In the genomic region with DNA sequence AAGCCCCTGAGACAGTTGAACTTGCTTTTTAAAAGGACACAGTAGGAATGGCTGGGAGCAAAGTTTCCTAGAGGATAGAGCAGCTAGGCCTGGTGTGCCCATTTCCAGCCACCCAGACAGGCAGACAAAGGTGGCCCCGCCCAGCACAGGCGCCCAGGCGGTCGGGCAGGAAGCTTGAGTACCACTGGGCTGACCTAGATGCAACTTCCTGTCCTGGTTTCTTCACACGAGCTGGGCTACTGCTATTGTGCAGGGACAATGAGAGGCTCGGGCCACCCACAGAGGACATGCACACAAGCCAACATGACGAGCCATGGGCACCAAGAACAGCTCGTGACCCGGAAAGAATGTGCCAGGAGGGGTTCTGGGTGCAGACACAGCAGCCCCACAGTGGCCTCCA, we compare ENCODE assay signal across 9 mouse cellular contexts.
DNase-seq lines count a peak whose midpoint lies in the region; ATAC-seq and TF ChIP-seq lines count a peak whose summit lies in the region.
"Had no signal": no experiment of that assay in that cellular context is flagged by ENCODE, and none has a peak within 500 bp of the region (broad histone marks: within the 10 kb centered on the region; RNA-seq: fewer than 3 reads in every experiment).

No protein-coding gene starts in this region.

- no peak for TF ChIP-seq CTCF in layer of hippocampus, adult 2 months (conservative IDR thresholded peaks at IDR 0.05)
- no peak for TF ChIP-seq CTCF in bone marrow, adult 2 months (IDR thresholded peaks at IDR 0.05; ENCODE audit: control insufficient read depth, insufficient read depth, low read length)
- TF ChIP-seq CTCF in intestine, postnatal 0 days (IDR thresholded peaks at IDR 0.05; ENCODE audit: low read depth): no peak

- H3K9ac ChIP-seq in neural tube, embryonic 15.5 days (replicated peaks): no peak overlapping the region
- no peak overlapping the region for H3K9ac ChIP-seq in intestine, postnatal 0 days (ENCODE audit: low read depth, low read length)
- H3K9ac ChIP-seq: limb, embryonic 15.5 days had no signal

- WGBS in bone marrow, adult 2 months: 16% methylated on average over 9 of the region's 9 CpGs
- WGBS in neural tube, embryonic 15.5 days: 32% methylated on average over 9 of the region's 9 CpGs
- WGBS in intestine, postnatal 0 days: 58% methylated on average over 9 of the region's 9 CpGs

- no peaks in the 10 kb centered on the region for H3K27me3 ChIP-seq in neural tube, embryonic 15.5 days (replicated peaks)
- H3K27me3 ChIP-seq in intestine, postnatal 0 days (replicated peaks; ENCODE audit: control insufficient read depth, insufficient read depth, low read length): no peaks in the 10 kb centered on the region
- H3K27me3 ChIP-seq: limb, embryonic 15.5 days had no signal

- no peaks in the 10 kb centered on the region for H3K36me3 ChIP-seq in neural tube, embryonic 15.5 days
- no peaks in the 10 kb centered on the region for H3K36me3 ChIP-seq in intestine, postnatal 0 days (ENCODE audit: control insufficient read depth, insufficient read depth)
- H3K36me3 ChIP-seq: limb, embryonic 15.5 days had no signal

- peaks cover 21% of the 10 kb centered on the region for H3K4me1 ChIP-seq in bone marrow, adult 2 months (ENCODE audit: control insufficient read depth, insufficient read depth, low read length)
- peaks cover 37% of the 10 kb centered on the region for H3K4me1 ChIP-seq in neural tube, embryonic 15.5 days
- H3K4me1 ChIP-seq in intestine, postnatal 0 days (replicated peaks; ENCODE audit: control insufficient read depth, insufficient read depth, low read length): no peaks in the 10 kb centered on the region

- H3K4me3 ChIP-seq in layer of hippocampus, adult 2 months: no peak overlapping the region
- no peak overlapping the region for H3K4me3 ChIP-seq in bone marrow, adult 2 months (replicated peaks; ENCODE audit: control insufficient read depth, low read depth, low read length)
- H3K4me3 ChIP-seq in neural tube, embryonic 15.5 days (replicated peaks): no peak overlapping the region
- no peak overlapping the region for H3K4me3 ChIP-seq in intestine, postnatal 0 days (ENCODE audit: low read depth, low read length)
- H3K4me3 ChIP-seq: limb, embryonic 15.5 days had no signal

- no peak for ATAC-seq in neural tube, embryonic 15.5 days (ENCODE audit: low FRiP score)
- no peak for ATAC-seq in intestine, postnatal 0 days

- 0 out of 2 replicates have a peak, but pooled peaks have one; percentile 23 for TF ChIP-seq POLR2A in bone marrow, adult 2 months (IDR thresholded peaks at IDR 0.05; ENCODE audit: borderline replicate concordance, control insufficient read depth, low read depth, low read length)

- no peaks in the 10 kb centered on the region for H3K9me3 ChIP-seq in neural tube, embryonic 15.5 days (replicated peaks)
- H3K9me3 ChIP-seq in intestine, postnatal 0 days (ENCODE audit: control insufficient read depth): no peaks in the 10 kb centered on the region
- H3K9me3 ChIP-seq: limb, embryonic 15.5 days had no signal

- peak overlapping the region; percentile 77 for H3K27ac ChIP-seq in layer of hippocampus, adult 2 months
- H3K27ac ChIP-seq in bone marrow, adult 2 months (ENCODE audit: control insufficient read depth, insufficient read depth, low read depth, low read length, poor library complexity): peak overlapping the region; percentile 86
- H3K27ac ChIP-seq in neural tube, embryonic 15.5 days (replicated peaks): peak overlapping the region; percentile 56; the same call in 1 of the 2 replicates
- H3K27ac ChIP-seq in intestine, postnatal 0 days (ENCODE audit: low read depth, low read length): no peak overlapping the region
- H3K27ac ChIP-seq: limb, embryonic 15.5 days had no signal

- DNase-seq in layer of hippocampus, adult 2 months (ENCODE audit: low spot score in 2 of 2): no peak
- DNase-seq in layer of hippocampus, postnatal 10 days (ENCODE audit: low spot score in 2 of 2): no peak
- peak; percentile 48 for DNase-seq in heart, postnatal 4 days
- peak; percentile 34 to 64 for DNase-seq in kidney, postnatal 4 days
- no peak for DNase-seq in gastrocnemius, adult 8-10 months (ENCODE audit: low spot score in 2 of 2)

- H3K4me2 ChIP-seq in neural tube, embryonic 15.5 days: no peak overlapping the region
- H3K4me2 ChIP-seq in intestine, postnatal 0 days (replicated peaks; ENCODE audit: low read depth): no peak overlapping the region
- H3K4me2 ChIP-seq: limb, embryonic 15.5 days had no signal

Comparison
In these comparisons a context has a peak if more than half of its experiments do, and no peak if none do; other contexts are left out.
1. DNase-seq: peak in heart, postnatal 4 days (single experiment) and kidney, postnatal 4 days (2 of 2); none in layer of hippocampus, adult 2 months (0 of 2), layer of hippocampus, postnatal 10 days (0 of 2) and gastrocnemius, adult 8-10 months (0 of 2).